Mouse (Mus musculus) heart, adult 18-20 months (tissue): ENCODE data around the gene Tenm4. TPM values are rescaled to one million over a fixed set of nuclear protein-coding genes. Genes with fewer than 3 reads are reported as not detected.

Experiments used
- DNase-seq, 2 experiments: peaks; one replicate each; pipeline ENCODE4 v3.0.0; 2021 to 2022; ENCODE audit warnings: mixed read lengths in 1 of 2
- total RNA-seq, 2 experiments: library from RNA; stranded (reverse); gene quantifications; 2 replicates each; pipeline ENCODE4 v1.2.3; 2021

The Tenm4 gene
- total RNA-seq, 2 experiments from 2014 or later: 1.2 to 2.2 TPM

GRCm38 (mm10) chr7:96856518-96856917 is 685.5 kb downstream of the Tenm4 start:
- no peak for DNase-seq

- DNase-seq: no peak
Observed at GRCm38 (mm10) chr7:96859077-96859476, 688.0 kb downstream of the Tenm4 start.

DNA sequence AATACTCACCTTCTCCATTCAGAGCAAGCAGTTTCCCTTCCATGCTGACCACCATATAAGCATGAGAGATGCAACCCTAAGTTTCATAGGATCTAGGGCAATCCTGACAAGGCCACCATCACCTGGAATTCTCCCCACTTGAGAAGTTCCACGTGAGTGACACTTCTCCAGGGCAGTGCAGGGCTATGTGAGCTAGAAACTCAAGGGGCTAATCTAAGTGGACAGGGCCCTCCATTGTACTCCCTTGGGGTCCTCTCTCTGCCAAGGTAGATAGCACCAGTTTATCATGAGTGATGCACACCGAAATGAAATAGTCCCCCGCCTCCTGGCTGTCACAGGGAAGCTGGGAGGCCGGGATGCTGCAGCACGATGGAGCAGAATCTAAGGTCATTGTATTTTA is 688.6 kb downstream of the Tenm4 start:
- no peak for DNase-seq

GRCm38 (mm10) chr7:96860650-96861049 is 689.6 kb downstream of the Tenm4 start:
- DNase-seq: no peak

DNA sequence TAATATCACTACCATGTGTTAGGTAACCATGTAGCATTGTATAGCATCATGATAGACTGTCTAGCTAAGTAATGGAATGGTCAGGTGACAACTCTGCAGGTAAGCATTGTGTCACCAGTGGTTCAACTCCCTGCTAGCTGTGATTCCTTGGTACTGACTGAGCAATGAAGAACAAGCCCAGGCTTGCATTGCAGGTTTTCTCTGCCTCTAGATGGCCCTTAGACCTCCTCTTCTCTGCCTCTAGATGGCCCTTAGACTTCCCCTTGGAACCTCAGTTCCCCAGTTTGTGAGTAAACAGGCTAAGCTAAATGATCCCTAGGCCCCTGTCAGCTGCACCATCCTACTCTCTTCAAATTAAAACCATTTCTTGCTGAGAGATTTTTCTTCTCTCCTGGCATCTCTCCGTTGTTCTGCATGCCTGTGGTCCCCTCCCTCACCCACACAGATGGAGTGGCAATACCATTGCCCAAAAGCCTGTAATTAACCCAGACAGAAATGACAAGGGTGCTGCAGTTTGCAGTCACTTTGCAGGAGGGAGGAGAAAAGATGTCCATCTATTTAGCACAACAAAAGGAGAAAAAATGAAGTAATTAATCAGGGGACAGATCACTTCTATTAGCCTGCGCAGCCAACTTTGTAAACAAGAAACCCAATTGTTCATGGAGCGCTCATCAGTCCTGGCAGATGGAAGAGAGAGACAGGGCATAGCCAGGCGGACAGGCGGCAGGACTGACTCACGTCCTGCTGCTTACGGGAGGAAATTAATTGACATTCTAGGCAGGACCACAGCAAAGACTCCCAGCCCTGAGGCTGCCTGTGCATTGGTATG is 694.1 kb downstream of the Tenm4 start:
- no peak for DNase-seq

GRCm38 (mm10) chr7:96869079-96869810 is 698.2 kb downstream of the Tenm4 start:
- DNase-seq: no peak

- DNase-seq: no peak
Observed at GRCm38 (mm10) chr7:96870473-96870872, 699.4 kb downstream of the Tenm4 start.

DNA sequence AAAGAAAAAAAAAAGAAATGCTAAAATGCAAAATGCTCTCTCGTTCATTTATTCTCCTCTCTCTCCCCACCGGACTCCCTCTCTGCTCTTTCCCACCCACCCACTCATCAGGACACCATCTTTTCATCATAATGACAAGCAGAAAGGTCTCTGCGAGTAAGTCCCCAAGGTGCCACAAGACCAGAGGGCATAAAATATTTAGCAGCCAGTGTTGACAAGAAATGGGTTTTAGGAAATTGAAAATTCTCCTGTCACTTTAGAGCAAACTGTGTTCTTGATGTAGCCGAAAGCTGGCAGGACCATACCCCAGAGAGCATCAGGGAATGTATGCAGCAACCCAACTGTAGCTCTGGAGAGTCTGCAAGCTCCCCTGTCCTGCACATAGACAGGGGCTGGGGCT is 700.0 kb downstream of the Tenm4 start:
- DNase-seq: no peak

DNA sequence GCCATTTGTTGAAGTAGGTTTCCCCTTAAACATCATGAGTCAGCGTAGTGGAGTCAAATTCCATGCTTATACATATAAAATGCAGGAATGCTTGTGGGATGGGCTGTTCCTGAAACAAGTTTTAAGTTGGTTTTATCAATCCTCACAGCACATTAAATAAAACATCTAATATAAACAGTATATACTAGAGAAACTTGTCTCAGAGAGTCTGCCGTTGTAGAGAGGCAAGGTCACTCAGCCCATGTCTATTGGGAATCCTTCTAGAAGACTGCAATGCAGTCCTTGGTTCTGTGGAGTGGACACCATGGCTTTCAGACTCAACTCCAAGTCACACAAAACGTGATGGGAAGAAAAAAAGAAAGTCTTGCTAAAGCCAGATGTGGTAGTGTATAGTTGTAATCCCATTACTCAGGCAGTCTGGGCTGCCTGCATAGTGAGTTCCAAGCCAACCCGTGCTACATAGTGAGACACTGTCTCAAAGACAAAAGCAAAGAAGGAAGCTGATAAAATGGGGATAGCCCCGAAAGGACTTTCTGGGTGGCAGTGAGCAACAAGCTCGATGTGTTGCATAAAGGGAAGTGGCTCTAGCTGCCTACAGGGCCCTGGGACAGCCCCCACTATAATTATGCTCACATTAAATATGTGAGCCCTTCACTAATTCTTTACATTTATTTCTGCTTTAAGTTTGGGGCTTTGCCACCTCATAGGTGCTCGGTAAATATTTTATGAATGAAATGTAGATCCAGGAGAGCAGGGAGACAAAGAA is 707.6 kb downstream of the Tenm4 start:
- DNase-seq: no peak

- no peak for DNase-seq
Observed at GRCm38 (mm10) chr7:96879593-96879992, 708.5 kb downstream of the Tenm4 start.

DNA sequence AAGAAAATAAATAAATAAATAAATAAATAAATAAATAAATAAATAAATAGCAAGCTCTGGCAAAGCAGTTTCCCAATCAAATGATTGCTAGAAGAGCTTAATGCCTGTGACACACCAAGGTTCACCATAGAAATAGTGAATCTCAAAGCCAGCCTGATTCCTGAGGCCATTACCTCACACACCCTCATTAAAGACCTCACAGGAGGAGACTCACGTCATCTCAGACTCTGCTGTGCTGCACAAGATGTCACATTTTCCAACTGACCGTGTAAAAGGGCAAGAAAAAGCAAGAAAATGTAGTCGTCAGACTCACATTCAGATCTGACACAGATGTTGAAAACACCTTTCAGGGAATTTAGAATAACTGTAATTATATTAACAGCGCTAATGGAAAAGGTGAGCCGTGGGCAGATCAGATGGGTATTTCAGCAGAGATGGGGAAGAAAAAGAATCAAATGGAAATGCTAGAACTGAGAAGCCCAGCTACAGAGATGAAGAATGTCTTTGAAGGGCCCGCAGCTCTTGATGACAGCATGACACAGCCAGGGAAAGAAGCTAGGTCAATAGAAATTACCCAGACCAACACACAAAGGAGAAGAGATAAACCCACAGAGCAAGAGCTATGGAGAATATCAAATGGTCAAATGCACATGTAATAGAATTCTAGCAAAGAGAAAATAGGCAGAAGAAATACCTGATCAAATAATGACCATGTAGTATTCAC is 709.3 kb downstream of the Tenm4 start:
- no peak for DNase-seq

DNA sequence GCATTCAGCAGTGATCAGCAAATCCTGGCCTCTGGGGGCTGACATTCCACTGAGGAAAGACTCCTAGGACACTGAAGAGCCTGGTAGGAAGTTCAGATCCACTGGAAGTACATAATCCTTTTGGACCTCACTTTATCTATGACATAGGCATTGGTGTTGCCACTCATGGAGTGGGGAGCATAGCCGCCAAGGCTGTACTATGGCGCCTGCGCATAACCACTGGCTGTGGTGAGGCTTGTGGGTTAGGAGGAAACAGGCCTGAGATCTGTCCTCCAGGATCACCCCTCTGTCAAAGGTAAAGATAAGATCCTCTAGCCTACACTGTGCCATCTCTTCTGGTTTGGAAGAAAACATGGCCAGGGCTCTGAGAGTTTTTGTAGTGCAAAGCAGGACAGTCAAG is 712.3 kb downstream of the Tenm4 start:
- DNase-seq: no peak

GRCm38 (mm10) chr7:96887088-96887654 is 716.1 kb downstream of the Tenm4 start:
- no peak for DNase-seq

DNA sequence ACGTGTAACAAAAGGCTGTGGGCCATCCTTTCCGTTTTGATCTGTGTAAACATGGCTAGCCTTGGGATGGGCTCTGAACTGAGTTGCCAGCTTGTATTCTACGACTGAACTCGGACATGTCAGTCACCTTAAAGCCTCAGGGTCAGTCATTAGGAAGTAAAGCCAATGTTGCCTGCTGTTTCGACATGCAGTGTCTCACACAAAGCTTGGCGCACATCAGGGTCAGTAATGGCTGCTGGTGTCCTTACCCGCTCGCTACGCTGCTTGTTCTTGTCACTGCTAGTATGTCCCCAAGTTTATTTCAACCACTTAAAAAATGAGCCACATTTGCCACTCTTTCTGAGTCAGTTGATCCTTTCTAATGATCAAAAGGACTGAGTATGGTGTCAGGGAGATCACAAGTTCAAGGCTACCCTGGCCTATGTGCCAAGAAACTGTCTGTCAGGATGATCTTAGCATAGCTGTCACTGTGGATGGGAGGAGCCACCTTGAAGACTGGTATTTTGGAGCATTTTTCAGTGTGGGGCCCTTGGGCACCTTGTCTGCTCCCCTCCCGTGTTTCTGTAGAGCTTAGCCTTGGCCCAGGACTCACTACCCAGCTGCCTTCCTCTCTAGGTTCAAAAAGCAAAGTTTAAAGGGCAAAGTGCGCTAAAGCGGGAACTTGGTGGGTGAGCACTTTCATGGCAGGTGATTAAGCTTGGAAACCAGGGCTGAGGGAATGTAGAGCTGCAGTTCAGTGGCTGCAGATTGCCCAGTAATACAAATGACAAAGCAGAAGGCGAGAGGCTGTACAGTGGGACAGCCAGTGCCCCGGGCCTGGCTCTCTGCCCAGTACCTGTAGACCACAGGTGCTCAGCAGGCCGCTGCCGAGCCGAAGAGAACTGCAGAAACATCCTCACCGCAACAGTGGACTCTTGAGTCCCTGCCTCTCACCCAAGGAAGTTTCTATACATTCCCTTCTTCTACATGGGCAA is 718.3 kb downstream of the Tenm4 start:
- no peak for DNase-seq

GRCm38 (mm10) chr7:96890035-96890621 is 719.1 kb downstream of the Tenm4 start:
- DNase-seq: no peak

- DNase-seq: no peak
Observed at GRCm38 (mm10) chr7:96890987-96891386, 719.9 kb downstream of the Tenm4 start.

DNA sequence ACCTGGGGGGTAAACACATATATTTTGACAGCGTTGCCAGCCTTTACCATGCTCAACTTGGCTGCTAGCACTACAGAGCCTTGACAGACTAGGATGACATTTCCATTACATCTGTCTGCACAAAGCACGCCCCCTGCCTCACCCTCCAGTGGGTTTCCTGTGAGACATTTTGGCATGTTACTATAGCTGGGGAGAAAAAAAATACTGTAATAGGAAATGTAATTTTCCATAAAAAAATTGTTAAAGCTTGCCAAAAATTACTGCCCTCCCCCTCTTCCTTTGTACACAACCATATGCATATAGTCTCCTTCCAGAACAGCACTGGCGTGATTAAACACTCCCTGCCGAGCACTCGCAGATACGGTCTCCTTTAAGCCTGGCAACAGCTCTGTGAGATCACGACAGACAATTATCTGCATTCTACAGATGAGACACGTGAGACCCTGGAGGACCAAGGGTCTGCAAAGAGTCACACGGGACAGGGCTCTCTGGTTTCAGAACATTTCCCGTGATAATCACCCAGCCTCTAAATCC is 728.1 kb downstream of the Tenm4 start:
- no peak for DNase-seq

GRCm38 (mm10) chr7:96902183-96902582 is 731.1 kb downstream of the Tenm4 start:
- DNase-seq: no peak

- DNase-seq: no peak
Observed at GRCm38 (mm10) chr7:96903088-96903985, 732.3 kb downstream of the Tenm4 start.
